Mouse (Mus musculus): ENCODE measurements at regions not wholly inside any gene's neighbourhood (a gene's known extent, or its start where the extent isn't known, plus 50 kb on each side); places are given as distances from the start of the nearest gene placed in this dataset.

- no peak for DNase-seq (ENCODE audit: extremely low spot score, low spot score)
Observed at GRCm38 (mm10) chr11:44027046-44027445, 126.0 kb upstream of the Adra1b start.

- no peak for DNase-seq (ENCODE audit: extremely low spot score, low spot score)
Observed at GRCm38 (mm10) chr11:44046083-44046482, 145.1 kb upstream of the Adra1b start.

GRCm38 (mm10) chr11:44049253-44049976 lies 148.4 kb upstream of the Adra1b start:
- no peak for DNase-seq (ENCODE audit: extremely low spot score, low spot score)

GRCm38 (mm10) chr11:44052481-44052880 lies 151.5 kb upstream of the Adra1b start:
- DNase-seq (ENCODE audit: extremely low spot score, low spot score): no peak

DNA sequence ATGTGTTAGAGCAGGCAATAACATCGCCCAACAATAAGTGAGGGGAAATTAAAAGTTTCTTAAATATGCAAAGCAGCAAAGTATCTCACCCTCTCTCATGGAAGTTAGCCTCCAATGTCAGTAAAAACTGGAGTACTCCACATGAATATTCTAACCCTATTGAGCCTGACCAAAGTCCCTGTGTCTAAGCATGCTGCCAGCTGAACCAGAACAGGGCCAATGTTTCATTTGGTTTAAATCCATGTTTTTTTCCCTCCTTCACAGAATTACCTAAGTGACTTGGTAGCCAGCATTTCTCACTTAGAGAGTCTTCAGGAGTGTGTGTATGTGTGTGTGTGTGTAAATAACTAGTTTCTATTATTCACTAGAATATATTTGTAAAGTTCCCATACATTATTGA lies 161.4 kb upstream of the Adra1b start:
- DNase-seq (ENCODE audit: extremely low spot score, low spot score): no peak

DNA sequence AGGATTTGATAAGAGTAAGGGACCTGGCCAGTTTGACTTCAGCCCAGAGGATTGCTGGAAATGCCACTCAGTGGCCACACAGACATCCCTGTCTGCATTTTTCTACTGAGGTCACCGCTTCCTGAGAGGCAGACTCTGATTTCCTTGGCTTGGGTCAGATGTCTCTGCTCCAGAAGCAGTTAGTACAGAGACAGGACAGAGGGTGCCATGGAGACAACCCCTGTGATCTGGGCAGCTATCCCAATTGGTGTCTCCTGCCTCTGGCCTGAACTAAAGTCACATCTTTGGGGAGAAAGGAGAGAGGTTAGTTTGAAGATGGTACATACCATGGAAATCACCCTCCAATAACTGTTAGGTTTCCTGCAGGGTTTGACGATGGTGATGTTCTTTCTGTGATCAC lies 165.2 kb upstream of the Adra1b start:
- no peak for DNase-seq (ENCODE audit: extremely low spot score, low spot score)

GRCm38 (mm10) chr11:44083716-44084115 lies 182.7 kb upstream of the Adra1b start:
- DNase-seq (ENCODE audit: extremely low spot score, low spot score): no peak

- DNase-seq (ENCODE audit: extremely low spot score, low spot score): no peak
Observed at GRCm38 (mm10) chr11:44086951-44087350, 185.9 kb upstream of the Adra1b start.

DNA sequence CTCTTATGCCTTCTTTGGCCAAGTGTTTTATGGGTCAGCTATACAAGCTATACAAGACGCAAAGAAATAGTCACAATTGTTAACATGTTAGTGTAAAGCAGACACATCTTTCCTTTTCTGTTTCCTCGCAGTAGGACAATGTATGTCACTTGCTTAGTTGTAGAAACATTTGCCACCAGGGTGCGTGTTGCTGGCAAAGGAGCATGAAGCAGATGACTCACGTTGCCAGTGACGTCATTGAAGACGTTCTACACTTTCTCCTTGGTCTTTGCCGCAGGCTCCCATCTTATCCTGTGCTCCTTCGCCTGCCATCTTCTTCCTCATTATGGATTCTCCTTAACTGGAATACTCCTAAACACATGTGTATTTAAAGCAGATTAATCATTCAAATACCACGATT lies 188.5 kb upstream of the Adra1b start:
- DNase-seq (ENCODE audit: extremely low spot score, low spot score): no peak

DNA sequence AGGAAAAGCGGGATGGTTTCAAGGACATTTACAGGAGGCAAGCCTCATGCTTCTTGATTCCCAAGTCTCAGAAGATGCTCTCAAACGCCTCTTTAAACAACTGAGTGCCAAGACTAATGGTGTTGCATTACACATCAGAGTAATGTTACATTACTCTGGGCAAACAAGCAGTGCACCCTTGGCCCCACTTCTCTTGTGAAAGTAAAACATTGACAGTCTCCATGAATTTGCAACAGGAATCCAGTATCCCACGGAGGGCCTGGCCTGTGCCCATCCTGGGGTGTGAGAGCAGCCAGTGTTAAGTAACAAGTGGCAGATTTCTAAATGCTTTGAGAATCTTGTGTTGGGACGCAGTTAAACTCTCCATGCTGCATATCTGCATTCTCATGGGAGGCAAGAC lies 194.3 kb upstream of the Adra1b start:
- no peak for DNase-seq (ENCODE audit: extremely low spot score, low spot score)

DNA sequence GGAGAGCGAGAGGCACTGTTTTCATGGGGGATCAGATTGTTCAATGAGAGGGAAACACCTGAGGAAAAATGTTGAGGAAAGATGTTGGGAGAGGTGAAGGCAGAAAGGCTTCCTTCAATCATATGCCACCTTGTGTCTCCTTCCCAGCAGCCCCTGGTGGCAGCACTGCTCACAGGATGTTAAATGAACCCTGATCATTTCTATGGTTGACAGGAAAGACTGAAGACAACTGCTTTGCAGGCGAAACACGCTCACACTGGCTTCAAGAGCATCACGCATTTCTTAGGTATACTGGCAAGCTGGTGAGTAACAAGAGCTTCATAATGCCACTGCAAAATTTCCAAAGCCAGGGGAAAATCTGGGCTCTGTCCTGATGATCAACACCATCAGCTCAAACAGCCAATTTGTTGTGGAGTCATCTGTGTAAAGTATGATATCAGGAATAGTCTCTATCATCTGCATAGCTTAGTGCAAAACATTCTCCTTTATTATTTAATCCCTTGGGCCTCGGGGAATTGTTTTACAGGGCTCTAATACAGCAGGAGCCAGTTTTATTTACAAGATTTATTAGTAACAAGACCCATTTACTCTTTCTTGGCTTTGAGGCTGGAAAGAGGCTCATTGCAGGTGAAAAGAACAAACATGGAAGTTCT lies 202.3 kb upstream of the Adra1b start:
- no peak for DNase-seq (ENCODE audit: extremely low spot score, low spot score)

DNA sequence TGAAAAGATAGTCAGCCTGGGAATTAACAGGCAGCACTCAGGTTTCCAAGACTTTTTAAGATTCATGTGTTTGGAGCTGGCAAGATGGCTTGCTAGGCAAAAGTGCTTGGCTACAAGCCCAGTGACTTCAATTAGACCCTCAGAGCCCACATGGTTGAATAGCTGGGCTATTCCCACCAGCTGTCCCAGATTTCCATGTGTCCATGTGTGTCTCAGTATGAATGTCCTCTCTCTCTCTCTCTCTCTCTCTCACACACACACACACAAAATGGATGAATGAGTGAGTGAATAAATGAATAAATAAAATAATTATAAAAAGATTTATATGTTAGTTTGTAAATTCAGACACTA lies 202.8 kb upstream of the Adra1b start:
- DNase-seq (ENCODE audit: extremely low spot score, low spot score): no peak

DNA sequence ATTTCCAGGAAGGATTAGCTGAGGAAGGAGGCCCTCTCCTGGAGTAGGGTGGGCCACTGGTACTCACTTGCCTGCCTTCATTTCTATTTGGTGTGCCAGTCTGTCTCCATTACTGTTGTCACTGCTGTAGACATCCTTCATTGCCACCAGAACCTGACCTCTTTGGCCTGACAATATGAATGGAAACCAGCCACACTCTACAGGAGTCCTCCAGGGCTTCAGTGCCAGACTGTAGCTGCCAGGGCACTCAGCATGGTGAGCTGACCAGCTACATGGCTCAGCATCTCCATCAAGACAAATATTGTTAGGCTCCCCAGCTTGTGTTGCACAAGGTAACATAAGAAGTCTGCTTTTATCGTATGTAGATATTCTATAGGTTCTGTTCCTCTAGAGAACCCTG lies 205.2 kb upstream of the Adra1b start:
- no peak for DNase-seq (ENCODE audit: extremely low spot score, low spot score)

DNA sequence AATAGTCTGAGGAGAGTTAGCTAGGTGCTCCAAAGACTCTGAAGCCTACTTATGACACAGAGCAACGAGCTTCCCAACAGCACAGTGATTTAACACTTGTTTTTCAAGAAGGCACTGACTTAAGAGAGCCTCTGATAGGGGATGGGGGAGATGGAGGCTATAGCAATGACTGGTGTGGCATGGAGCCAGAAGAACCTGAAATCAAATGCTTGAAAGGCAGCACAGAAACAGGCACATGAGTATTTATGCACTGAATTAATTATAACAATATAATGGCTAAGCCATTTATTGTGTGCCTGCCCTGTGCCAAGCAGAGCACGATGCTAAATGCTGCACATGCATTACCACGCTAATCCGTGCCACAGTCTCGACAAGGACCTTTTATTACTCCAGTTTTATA lies 210.5 kb upstream of the Adra1b start:
- no peak for DNase-seq (ENCODE audit: extremely low spot score, low spot score)

GRCm38 (mm10) chr11:44127088-44127487 lies 226.1 kb upstream of the Adra1b start:
- DNase-seq (ENCODE audit: extremely low spot score, low spot score): no peak

- DNase-seq (ENCODE audit: extremely low spot score, low spot score): no peak
Observed at GRCm38 (mm10) chr11:44128481-44128880, 227.5 kb upstream of the Adra1b start.

DNA sequence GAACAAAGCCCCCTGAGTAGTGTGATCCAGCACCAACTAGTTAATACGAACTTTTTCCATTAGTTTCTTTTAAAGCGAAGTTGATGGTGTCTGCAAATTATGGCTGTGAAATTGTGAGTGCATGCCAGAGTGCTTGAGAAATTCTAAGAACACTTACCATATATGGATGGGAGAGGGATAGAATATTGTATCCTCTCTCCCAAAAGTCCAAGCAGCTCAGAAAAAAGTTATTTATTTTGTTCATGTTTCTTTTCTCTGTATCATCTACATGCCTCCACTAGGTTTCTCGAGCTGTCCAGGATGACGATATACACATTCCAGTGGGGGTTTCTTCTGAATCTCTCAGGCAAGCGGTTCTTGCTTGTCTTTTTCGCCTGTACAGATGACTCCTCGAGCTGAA lies 232.2 kb upstream of the Adra1b start:
- DNase-seq (ENCODE audit: extremely low spot score, low spot score): no peak

- DNase-seq (ENCODE audit: extremely low spot score, low spot score): no peak
Observed at GRCm38 (mm10) chr11:44136024-44136423, 235.0 kb upstream of the Adra1b start.

GRCm38 (mm10) chr11:44142996-44143395 lies 242.0 kb upstream of the Adra1b start:
- DNase-seq (ENCODE audit: extremely low spot score, low spot score): no peak

DNA sequence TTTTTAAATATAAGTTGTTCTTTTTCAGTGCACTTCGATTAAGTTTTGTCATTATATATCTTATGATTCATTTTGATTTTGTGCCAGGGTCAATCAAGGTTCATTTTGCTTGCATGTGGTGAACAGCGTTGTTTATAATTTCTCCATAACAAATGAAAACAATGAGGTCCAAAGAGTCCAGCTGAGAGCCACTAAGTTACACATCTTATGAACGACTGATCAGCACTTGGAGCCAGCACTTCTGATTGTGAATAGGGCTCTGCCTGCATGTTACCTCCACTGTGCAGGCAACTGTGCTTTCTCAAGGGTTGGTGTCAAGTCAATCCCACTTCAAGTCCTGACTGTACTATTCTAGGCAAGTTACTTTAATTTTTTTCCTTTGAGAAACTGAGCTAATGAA lies 243.5 kb upstream of the Adra1b start:
- no peak for DNase-seq (ENCODE audit: extremely low spot score, low spot score)

- no peak for DNase-seq (ENCODE audit: extremely low spot score, low spot score)
Observed at GRCm38 (mm10) chr11:44146419-44146818, 245.4 kb upstream of the Adra1b start.

DNA sequence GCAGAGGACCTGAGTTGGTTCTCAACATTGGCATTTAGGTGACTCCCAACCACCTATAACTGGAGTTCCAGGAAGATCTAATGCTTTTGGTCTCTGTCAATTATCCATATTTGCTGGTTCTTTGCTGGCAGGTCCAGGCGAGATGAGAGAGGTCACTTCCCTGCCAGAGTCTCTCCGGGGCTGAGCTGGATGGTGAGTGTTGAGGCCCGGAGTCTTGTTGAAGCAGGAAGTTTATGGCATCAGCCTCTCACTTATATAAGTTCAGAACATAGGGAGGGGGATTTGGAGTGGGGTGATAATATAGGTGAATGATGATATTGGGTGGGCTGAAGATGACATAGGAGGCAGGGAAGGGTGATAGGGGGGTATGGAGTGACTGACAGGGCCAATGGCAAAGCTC lies 246.3 kb upstream of the Il12b start:
- no peak for DNase-seq (ENCODE audit: extremely low spot score, low spot score)

GRCm38 (mm10) chr11:44155591-44155990 lies 244.3 kb upstream of the Il12b start:
- DNase-seq (ENCODE audit: extremely low spot score, low spot score): no peak

All from neural tube, embryonic 10.5 days (tissue).